ENCODE assay signal across 15 mouse cellular contexts in the genomic region with DNA sequence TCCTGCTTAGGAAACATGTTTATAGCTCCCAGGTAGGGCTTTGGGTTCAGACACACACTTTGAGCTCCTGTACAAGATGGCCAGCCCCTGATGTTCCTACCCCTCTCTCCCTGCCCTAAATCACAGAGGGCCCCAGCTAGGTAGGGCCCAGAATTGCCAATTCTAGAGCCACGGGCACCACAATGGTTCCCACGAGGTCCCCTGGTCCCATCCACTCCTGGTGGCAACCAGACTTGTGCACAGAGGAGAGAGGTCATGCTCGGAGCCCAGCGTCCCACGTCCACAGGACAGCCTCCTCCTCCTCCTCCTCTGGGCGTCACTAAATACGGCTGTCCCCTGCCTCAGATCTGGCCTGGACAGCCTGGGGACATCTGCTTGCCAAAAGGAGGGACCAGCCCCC. TPM values are rescaled to one million over a fixed set of nuclear protein-coding genes. Genes with fewer than 3 reads are reported as not detected.
DNase-seq lines count a peak whose midpoint lies in the region; ATAC-seq lines count a peak whose summit lies in the region.
"Had no signal": no experiment of that assay in that cellular context is flagged by ENCODE, and none has a peak within 500 bp of the region (broad histone marks: within the 10 kb centered on the region; RNA-seq: fewer than 3 reads in every experiment).

No protein-coding gene starts in this region.

- 56% methylated on average over 7 of the region's 7 CpGs for WGBS in forebrain, embryonic 13.5 days
- 42% methylated on average over 6 of the region's 7 CpGs for WGBS in hindbrain, embryonic 16.5 days
- 57% methylated on average over 5 of the region's 7 CpGs for WGBS in midbrain, embryonic 16.5 days

- H3K4me3 ChIP-seq in forebrain, embryonic 13.5 days = no peak overlapping the region
- H3K4me3 ChIP-seq in hindbrain, embryonic 16.5 days (ENCODE audit: low read length) = no peak overlapping the region
- no peak overlapping the region for H3K4me3 ChIP-seq in midbrain, embryonic 16.5 days (ENCODE audit: low read depth, low read length)
- H3K4me3 ChIP-seq: lung, embryonic 15.5 days had no signal

- peaks cover 44% of the 10 kb centered on the region for H3K36me3 ChIP-seq in forebrain, embryonic 13.5 days (ENCODE audit: poor library complexity, severe bottlenecking)
- peaks cover 13% of the 10 kb centered on the region; the same call in 1 of the 2 replicates for H3K36me3 ChIP-seq in hindbrain, embryonic 16.5 days (ENCODE audit: control insufficient read depth, insufficient read depth, low read length)
- H3K36me3 ChIP-seq in midbrain, embryonic 16.5 days (ENCODE audit: control insufficient read depth, insufficient read depth, low read length) = peaks cover 19% of the 10 kb centered on the region
- H3K36me3 ChIP-seq: limb, embryonic 15.5 days; lung, embryonic 15.5 days had no signal

- H3K27me3 ChIP-seq in forebrain, embryonic 13.5 days = no peaks in the 10 kb centered on the region
- no peaks in the 10 kb centered on the region for H3K27me3 ChIP-seq in hindbrain, embryonic 16.5 days (replicated peaks; ENCODE audit: control insufficient read depth, insufficient read depth, low read length)
- H3K27me3 ChIP-seq in midbrain, embryonic 16.5 days (ENCODE audit: control insufficient read depth, insufficient read depth, low read depth, low read length) = no peaks in the 10 kb centered on the region
- H3K27me3 ChIP-seq: lung, embryonic 15.5 days had no signal

- H3K9me3 ChIP-seq in forebrain, embryonic 13.5 days (replicated peaks) = no peaks in the 10 kb centered on the region
- no peaks in the 10 kb centered on the region for H3K9me3 ChIP-seq in hindbrain, embryonic 16.5 days (ENCODE audit: control insufficient read depth, low read length)
- no peaks in the 10 kb centered on the region for H3K9me3 ChIP-seq in midbrain, embryonic 16.5 days (replicated peaks; ENCODE audit: control insufficient read depth, low read length, poor library complexity, severe bottlenecking)
- H3K9me3 ChIP-seq: limb, embryonic 15.5 days; lung, embryonic 15.5 days had no signal

- 0 out of 2 replicates have a peak, but pooled peaks have one; percentile 0 for ATAC-seq in frontal cortex, adult (ENCODE audit: low TSS enrichment)
- ATAC-seq in forebrain, embryonic 13.5 days = no peak
- no peak for ATAC-seq in hindbrain, embryonic 16.5 days
- no peak for ATAC-seq in midbrain, embryonic 16.5 days

- H3K4me1 ChIP-seq in forebrain, embryonic 13.5 days = peaks cover 88% of the 10 kb centered on the region
- H3K4me1 ChIP-seq in hindbrain, embryonic 16.5 days (ENCODE audit: control insufficient read depth, insufficient read depth, low read depth, low read length) = peaks cover 30% of the 10 kb centered on the region
- peaks cover 62% of the 10 kb centered on the region for H3K4me1 ChIP-seq in midbrain, embryonic 16.5 days (ENCODE audit: control insufficient read depth, insufficient read depth, low read length)

- peak overlapping the region; percentile 36; the same call in 1 of the 2 replicates for H3K4me2 ChIP-seq in forebrain, embryonic 13.5 days
- no peak overlapping the region for H3K4me2 ChIP-seq in hindbrain, embryonic 16.5 days (ENCODE audit: low read length)
- no peak overlapping the region for H3K4me2 ChIP-seq in midbrain, embryonic 16.5 days (ENCODE audit: low read length)

- H3K9ac ChIP-seq in forebrain, embryonic 13.5 days = no peak overlapping the region; the same call in 1 of the 2 replicates
- 0 out of 2 replicates have a peak overlapping the region, but pooled peaks have one; percentile 7 for H3K9ac ChIP-seq in hindbrain, embryonic 16.5 days (ENCODE audit: low read depth, low read length)
- H3K9ac ChIP-seq in midbrain, embryonic 16.5 days (ENCODE audit: low read depth, low read length) = no peak overlapping the region; the same call in 1 of the 2 replicates
- H3K9ac ChIP-seq: limb, embryonic 15.5 days; lung, embryonic 15.5 days had no signal

- H3K27ac ChIP-seq in forebrain, embryonic 13.5 days = peak overlapping the region; percentile 76
- peak overlapping the region; percentile 45; the same call in 1 of the 2 replicates for H3K27ac ChIP-seq in hindbrain, embryonic 16.5 days (ENCODE audit: low read depth, low read length)
- H3K27ac ChIP-seq in midbrain, embryonic 16.5 days (ENCODE audit: low read length) = peak overlapping the region; percentile 63

- DNase-seq in frontal cortex, postnatal 36 days (ENCODE audit: low spot score in 2 of 2) = no peak
- no peak for DNase-seq in spleen, adult 12 weeks (ENCODE audit: low spot score)
- DNase-seq in right cerebral cortex, postnatal 14 days = no peak
- DNase-seq in kidney, adult 9 months = no peak
- DNase-seq: adrenal gland, adult 2 months; cerebellum, adult 9-11 months; heart, postnatal 36 days; right cerebral cortex, postnatal 4 days had no signal

RNA-seq across cellular contexts. Expression of a gene that starts 36.0 kb away (rescaled TPM):
- 0.42 and 1.6 TPM in 2 replicates for polyA plus RNA-seq in forebrain, embryonic 13.5 days (2015; fragmentation: Nextera tagmentation; extraction: Ambion mirVana)
- polyA plus RNA-seq in hindbrain, embryonic 16.5 days (2015; fragmentation: Nextera tagmentation; extraction: Ambion mirVana) = 1.2 and 1.3 TPM in 2 replicates
- polyA plus RNA-seq in midbrain, embryonic 16.5 days (2015; fragmentation: Nextera tagmentation; extraction: Ambion mirVana) = 1.0 and 1.6 TPM in 2 replicates

RNA-seq across cellular contexts. Expression of a gene that starts 39.3 kb away (rescaled TPM):
- 2.1 TPM in 2 replicates for polyA plus RNA-seq in forebrain, embryonic 13.5 days (2015; fragmentation: Nextera tagmentation; extraction: Ambion mirVana)
- 6.6 and 7.7 TPM in 2 replicates for polyA plus RNA-seq in hindbrain, embryonic 16.5 days (2015; fragmentation: Nextera tagmentation; extraction: Ambion mirVana)
- polyA plus RNA-seq in midbrain, embryonic 16.5 days (2015; fragmentation: Nextera tagmentation; extraction: Ambion mirVana) = 5.1 and 5.8 TPM in 2 replicates
- polyA plus RNA-seq: urinary bladder, adult 2 months had no signal
